Mouse (Mus musculus) megakaryocyte-erythroid progenitor cell, adult 5-6 weeks (primary cell): Measurements from ENCODE around the gene Ints7. TPM values are rescaled to one million over a fixed set of nuclear protein-coding genes. Genes with fewer than 3 reads are reported as not detected.
A peak's percentile ranks its signal among the peaks of the same experiment; 100 is the strongest.

Experiments used
- ATAC-seq: replicated peaks from 2 replicates; pipeline ENCODE4 v1.8.0; 2016; ENCODE audit warnings: mild to moderate bottlenecking, inconsistent platforms; ENCODE audit not compliant: severe bottlenecking, poor library complexity, low FRiP score, low TSS enrichment
- total RNA-seq, 2 experiments: library from RNA; stranded (forward) in 1 of 2; stranded (reverse) in 1 of 2; fragments of 200-1000, 215-1000 nt in 1 of 2; fragments of >200 nt in 1 of 2; fragmentation: Nextera tagmentation in 1 of 2; gene quantifications; 2 replicates each; pipeline ENCODE4 v1.2.3; 2014 to 2017

The Ints7 gene
- total RNA-seq, 2 experiments from 2014 or later: 74.9 to 79.8 TPM

DNA sequence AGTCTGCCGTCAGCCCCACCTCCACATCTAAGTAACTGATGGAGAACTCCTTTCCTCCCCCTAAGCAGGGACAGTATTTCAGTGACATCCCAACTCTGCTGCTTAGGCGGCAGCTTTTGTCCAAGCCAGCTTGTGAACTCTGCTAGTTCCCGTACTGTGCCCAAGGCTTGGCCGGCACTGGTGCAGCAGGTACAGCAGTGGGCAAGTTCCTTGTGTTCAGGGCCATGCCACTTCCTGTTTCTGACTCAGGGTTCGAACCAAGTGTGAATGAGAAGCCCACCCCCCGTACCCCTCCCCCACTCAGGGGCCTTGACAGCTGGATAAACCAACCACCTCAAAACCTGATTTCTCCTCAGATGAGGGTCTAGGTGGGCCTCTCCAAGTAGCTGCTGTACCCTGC, 49.1 kb downstream of the Ints7 start:
- no peak for ATAC-seq

DNA sequence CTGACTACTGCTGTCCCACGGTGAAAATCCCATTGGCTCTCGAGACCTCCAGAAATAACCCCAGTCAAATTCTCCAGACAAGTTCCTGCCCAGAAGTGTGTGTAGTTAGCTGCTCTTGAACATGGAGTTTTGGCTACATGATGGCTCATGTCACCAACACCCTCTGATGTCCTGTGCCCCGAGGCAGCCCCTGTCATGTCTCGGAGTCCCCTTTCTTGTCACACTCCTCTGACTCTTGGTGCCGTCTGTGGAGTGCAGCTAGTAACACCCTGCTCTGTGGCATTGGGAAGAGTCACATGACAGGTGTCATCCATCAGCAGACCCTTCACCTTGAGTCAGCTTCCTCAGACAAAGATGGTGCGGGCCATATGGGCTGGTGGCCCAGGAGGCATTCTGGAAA, 49.6 kb downstream of the Ints7 start:
- no peak for ATAC-seq

DNA sequence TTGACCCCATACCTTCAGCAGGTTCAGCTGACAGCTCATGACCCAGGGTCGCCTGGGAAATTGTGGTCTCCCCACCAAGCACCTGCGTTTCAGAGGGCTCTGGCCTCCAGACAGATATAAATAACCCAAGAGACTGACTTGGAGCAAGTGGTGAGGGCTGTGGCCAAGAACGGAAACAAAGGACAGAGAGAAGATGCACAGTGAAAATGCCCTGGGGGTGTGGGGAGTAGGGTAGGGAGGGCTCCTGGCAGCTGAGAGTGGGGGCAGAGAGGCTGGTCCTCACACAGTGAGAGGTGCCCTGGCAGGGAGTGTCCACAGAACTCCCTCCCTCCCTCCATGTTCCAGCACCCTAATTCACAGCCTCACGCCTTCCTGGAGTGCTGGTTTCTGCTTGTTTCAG, 50.2 kb downstream of the Ints7 start:
- peak; percentile 25; the same call in 1 of the 2 replicates for ATAC-seq

DNA sequence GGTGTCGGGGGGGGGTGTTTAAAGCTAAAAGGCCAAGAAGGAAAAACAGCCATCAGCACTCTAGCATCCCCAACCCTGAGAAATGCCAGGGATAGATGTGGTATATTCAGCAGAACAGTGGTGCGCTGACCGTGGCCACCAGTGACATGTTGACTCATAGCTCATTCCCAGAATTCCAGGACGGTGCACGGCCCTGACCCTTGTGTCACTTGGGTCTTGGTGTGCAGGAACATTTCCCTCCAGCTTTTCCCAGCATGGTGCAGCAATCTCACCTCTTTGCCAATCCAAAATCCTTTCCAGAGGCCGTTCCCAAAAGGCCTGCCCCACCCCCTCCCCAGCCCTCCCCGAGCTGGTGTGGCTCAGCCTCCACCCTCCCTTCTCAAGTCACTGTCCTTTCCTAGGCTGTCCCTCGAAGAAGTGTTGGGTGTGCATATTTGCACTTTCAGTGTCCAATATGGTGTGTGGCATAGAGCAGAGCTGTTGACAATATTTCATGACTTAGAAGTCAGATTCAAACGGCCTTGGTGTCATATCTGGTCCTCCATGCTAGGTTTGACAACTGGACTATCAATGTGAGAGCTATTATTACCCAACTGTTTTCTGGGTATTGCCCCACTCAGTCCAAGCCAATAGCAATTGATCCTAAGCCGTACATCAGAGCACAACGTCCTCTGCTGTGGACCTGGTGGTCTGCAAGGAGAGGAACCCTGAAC, 53.2 kb downstream of the Ints7 start:
- ATAC-seq: no peak

DNA sequence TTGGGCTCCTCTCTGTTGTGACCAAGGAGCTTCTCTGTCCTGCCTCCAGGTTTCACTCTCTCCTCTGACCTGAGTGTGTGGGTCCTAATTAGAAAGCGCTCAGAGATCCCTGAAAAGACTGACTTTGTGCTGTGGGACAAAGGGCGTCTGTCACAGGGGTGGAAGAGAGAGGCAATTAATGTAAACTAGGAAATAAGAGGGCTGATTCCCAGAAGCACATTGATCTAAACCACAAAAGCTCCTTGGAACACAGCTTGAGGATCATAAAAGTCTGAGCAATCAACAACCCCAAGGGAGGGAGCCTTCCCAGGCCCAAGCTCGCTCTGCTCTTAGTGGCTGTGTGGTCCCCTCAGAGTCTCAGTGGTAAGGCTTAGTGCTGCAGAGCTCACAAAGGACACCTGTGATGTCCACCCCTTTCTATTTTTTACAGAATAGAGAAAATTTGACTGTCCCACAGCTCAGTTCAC, 53.8 kb downstream of the Ints7 start:
- no peak for ATAC-seq

DNA sequence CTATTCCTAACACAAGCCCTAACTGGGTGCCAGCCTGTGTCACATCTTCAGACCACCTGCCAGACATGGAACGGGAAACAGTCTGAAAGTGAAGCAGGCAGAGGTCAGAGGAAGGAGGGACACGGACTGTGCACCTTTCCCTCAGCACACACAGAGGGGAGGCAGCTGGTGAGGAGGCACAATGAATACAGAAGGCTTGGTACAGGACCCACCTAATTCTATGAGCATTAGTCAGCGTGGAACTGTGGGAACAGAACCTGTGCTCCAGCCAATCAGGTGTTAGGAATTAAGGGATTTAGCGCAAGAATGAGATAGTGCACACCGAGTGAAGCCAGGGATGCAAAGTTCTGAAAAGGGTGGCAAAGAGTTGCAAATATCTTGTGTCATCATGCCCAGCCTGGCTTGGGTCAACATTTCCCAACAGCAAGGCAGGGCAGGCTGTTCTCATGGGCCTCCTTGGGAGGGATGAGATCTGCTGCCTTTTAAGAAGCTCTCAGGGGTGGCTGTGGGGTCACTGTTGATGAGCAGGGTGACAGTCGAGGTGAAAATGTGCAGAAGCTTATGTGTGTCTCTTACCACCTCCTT, 57.2 kb downstream of the Ints7 start:
- ATAC-seq: no peak

- no peak for ATAC-seq
Measured at GRCm38 (mm10) chr1:191634116-191634515, 58.7 kb downstream of the Ints7 start.

GRCm38 (mm10) chr1:191638404-191638803, 63.0 kb downstream of the Ints7 start:
- no peak for ATAC-seq

- ATAC-seq: no peak
Measured at GRCm38 (mm10) chr1:191639200-191639807, 63.9 kb downstream of the Ints7 start.

- no peak for ATAC-seq
Measured at GRCm38 (mm10) chr1:191640146-191640545, 64.7 kb downstream of the Ints7 start.

DNA sequence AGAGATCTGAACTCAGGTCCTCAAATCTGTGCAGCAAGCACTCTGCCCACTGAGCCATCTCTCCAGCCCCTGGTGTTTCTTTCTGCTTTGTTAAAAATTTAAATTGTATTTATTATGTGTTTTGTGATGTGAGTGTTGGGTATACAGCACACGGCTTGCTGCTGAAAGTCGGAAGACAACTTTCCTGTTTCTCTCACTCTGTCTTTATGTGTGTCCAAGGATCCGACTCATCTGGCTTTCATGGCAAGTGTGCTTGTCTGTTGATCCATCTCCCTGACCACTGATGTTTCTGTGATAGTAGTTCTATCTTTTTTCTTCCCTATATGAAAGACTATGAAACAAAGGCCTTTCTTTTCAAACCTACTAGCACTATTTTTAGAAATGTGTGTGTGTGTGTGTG, 65.4 kb downstream of the Ints7 start:
- ATAC-seq: no peak

DNA sequence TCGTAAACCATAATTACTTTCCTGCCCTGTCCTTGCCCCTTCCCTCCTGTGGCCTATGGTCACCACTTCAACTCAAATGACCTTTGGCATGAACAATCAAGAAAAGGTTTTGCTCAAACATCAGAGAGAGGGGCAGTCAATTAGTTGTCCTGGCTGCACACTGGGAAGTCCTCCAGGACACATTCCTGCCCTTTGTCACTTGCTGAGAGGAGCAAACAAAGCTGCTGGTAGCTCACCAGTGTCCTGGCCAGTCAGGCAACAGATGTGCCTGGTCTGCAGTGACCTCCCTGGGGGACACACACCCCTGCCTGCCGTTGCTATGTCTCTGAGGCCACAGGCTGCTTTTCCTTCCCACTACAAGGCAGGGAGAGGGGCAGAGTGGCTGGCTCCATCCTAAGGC, 66.0 kb downstream of the Ints7 start:
- ATAC-seq: no peak

GRCm38 (mm10) chr1:191642903-191643302, 67.5 kb downstream of the Ints7 start:
- ATAC-seq: no peak

DNA sequence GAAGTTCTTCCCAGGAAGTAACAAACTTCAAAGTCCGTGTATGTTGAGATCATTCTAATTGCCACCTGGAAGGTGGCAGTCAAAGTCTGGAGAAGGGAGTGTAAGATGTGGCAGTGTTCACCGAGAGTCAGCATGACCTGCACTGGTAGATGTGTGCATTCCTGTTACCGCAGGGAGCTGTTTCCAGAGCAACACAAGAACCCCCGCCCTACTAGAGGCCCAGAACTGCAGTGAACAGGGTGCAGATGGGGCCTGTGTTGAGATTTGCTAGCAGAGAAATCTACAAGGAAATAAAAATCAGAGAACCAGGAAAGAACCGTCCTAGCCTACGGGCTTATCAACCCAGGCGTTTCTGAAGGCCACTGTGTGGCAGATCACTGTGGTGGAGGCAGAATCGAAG, 70.5 kb downstream of the Ints7 start:
- no peak for ATAC-seq

DNA sequence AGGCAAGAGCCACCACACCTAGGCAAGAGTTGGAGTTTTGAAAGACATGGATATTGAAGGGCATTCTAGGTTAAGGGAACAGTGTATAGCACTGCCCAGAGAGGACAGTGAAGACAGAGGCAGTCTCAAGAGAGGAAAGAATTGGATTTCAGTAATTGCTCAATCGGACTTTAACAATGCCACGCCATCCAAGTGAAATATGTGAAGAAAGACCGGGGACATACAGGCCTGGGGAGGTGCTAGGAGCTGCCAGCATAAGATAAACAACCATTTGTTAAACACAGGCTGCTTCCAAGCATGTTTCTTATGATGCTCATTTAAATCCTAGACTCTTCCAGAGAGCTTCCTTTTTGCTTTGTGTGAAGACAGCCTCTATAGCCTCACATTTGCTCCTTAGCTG, 72.2 kb downstream of the Ints7 start:
- no peak for ATAC-seq

GRCm38 (mm10) chr1:191659441-191659840, 84.0 kb downstream of the Ints7 start:
- ATAC-seq: no peak

DNA sequence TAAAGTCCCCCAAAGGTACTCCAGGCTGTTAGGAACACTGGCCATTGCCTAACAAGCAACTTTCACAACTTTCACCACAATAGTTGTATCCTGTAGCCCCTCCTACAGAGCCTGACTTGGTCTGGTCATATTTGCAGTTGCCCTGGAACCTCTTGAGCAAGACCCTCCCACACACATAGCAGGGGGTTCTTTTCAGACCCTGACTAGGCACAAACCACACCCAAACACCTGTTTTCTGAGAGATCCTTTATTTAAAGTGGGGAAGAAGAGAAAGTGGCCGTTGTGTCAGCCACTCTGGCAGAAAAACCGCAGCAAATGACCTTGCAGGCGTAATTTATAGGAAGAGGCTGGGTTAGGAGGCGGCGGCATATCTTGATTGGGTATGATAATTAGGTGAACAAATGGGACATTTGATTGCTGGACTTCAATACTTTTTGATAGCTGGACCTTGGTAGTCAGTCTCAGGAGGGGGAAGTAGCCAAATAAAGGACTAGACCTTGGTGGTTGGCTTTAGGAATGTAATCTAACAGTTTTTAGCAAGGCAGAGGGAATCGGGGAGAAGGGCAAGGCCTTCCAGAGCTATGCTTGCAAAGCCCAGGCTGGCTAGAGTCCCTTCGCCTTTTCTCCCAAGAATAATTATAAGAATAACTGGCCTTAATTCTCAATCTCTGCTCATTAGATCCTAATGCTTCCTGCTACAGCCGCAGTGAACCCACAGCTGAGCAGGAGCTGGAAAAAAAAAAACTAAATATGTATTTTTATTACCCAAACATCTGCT, 85.8 kb downstream of the Ints7 start:
- no peak for ATAC-seq

DNA sequence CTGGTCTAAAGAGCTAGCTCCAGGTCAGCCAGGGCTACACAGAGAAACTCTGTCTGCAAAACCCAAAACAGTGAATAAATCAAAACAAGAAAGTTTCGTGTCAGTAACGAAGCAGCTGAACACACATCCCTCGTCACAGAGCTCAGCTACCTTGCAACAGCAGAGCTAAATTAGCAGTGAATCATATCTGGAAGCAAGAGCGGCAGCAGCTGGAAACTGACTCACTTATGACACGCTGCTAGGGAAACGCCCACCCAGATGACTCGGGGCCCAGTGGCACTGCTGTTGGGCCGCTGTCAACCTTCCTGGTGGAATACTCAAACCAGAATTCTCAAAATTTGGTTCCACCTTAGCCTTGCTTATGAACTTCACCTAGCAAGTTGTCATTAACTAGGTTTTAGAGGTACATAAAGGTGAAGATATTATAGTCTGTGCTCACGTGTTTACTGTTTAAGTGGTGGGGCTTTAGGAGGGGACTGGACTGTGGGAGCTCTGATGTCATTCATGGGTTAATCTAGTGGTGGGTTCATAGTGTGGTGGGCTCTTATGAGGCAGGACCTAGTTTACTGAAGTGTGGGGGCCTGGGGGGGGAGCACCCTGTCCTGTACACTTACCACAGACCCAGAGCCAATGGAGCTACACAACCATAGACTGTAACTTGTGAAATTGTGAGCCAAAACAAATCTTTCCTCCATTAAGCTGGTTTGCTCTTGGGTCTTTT, 86.9 kb downstream of the Ints7 start:
- ATAC-seq: no peak

DNA sequence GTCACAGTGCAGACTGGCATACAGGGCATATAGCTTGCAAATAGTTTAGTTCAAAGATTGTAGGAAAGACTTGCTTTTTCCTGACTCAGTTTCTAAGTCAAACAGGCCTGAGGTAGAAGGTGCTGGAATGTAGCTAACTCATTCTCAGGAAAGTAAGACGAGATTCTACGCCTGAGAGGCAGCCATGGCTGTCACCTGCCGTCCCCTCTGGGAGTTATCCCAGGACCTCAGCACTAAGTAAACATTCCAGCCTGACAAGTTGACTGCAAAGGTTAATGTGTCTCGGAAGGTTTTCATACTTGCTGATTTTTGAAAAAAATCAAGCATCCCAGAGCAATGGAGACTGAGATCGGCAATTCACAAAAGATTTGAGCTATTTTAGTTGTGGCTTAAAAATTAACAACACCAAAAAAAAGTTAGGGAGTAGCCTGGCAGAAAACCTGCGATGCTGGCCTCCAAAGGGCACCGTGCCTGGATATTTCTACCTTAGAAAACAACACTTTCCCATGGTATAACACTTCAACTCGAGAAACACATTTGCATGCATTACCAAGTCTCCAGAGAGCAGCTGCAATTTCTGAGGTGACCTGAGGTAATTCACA, 87.6 kb downstream of the Ints7 start:
- no peak for ATAC-seq
